Mouse (Mus musculus): ENCODE results near the gene Cav3. TPM values are rescaled to one million over a fixed set of nuclear protein-coding genes. Genes with fewer than 3 reads are reported as not detected.

The Cav3 gene
- 0.26 and 0.27 TPM in 2 replicates for polyA plus RNA-seq (2015; fragmentation: Nextera tagmentation; extraction: Ambion mirVana)

GRCm38 (mm10) chr6:112459341-112459749 is at the start of gene Cav3:
Cav3 (plus strand) TSS chr6:112459505.
- no peak for DNase-seq (ENCODE audit: low spot score)

GRCm38 (mm10) chr6:112419333-112419732 is 40.0 kb upstream of the Cav3 start:
- no peak for DNase-seq (ENCODE audit: low spot score)

DNA sequence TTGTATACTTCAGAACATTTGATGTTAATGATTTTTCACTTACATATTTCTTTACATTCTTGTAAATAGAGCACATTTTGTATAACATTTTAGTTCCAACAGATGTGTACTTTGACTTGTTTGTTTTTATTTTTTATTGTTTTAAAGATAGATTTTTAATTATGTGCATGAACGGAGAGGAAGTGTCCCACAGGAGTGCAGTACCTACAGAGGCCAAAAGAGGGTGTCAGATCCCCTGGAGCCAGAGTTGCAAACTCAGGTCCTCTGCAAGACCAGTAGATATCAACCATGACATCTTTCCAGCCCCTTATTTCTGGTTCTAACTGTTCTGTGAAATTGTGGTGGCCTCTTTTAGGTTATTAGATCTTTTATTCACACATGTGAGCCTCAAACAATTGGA is 38.4 kb upstream of the Cav3 start:
- DNase-seq (ENCODE audit: low spot score) = no peak

GRCm38 (mm10) chr6:112423746-112424501 is 35.4 kb upstream of the Cav3 start:
- no peak for DNase-seq (ENCODE audit: low spot score)

GRCm38 (mm10) chr6:112426018-112426732 is 33.1 kb upstream of the Cav3 start:
- no peak for DNase-seq (ENCODE audit: low spot score)

DNA sequence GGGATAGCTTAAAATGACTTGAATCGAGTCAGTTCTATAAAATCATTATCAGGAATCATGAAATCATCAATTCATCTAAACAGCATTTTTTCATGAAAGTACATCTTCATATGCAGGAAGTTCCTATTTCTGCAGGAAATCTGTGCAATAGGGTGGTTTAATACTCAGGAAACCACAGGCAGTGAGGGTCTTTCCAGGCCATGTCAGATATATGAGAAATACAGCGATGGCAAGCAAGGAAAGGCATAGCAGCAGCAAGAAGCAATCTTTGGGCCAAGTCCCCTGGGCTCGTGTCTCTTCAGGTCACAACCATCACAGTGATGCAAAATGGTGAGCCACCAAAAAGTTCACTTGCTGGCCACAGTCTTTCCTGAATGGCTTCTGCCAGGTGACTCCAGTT is 13.6 kb upstream of the Cav3 start:
- DNase-seq (ENCODE audit: low spot score) = no peak

- no peak for DNase-seq (ENCODE audit: low spot score)
Observed at GRCm38 (mm10) chr6:112461459-112461858, 2.2 kb downstream of the Cav3 start.

DNA sequence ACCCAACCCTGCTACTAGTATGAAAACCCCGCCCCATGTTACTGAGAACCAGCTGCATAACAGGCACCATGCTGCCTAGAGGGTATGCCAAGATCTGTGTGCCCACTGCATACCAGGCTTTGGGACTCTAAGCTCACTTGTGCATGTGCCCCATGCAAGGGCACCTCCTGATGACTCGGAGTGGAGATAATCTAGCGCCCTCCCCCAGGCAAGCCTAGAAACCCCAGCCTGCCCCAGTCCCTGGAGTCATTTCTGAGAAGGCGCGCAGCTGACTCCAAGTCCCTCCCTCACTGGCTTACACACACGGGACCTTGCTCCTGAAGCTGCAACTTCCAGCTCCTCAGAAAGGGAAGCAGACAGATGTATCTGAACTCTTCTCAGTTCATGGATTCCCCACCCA is 4.0 kb downstream of the Cav3 start:
- no peak for DNase-seq (ENCODE audit: low spot score)

DNA sequence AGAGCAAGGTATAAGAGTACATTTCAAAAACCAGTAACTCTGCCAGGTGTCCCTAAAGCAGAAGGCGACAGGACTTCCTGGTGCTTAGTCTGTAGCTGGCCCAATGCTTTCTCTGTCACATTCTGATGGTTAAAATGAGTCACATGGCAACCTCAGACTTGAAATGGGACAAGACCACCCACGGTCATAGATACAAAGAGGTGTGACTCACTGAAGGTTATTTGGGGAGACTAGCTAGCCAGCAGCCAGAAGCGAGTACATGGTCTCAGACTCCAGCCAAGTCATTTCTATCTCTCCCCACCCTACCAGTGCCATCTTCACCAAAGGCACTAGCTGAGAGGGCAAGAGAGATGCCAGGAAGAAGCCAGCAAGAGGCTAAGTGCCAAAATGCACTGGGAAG is 6.1 kb downstream of the Cav3 start:
- no peak for DNase-seq (ENCODE audit: low spot score)

DNA sequence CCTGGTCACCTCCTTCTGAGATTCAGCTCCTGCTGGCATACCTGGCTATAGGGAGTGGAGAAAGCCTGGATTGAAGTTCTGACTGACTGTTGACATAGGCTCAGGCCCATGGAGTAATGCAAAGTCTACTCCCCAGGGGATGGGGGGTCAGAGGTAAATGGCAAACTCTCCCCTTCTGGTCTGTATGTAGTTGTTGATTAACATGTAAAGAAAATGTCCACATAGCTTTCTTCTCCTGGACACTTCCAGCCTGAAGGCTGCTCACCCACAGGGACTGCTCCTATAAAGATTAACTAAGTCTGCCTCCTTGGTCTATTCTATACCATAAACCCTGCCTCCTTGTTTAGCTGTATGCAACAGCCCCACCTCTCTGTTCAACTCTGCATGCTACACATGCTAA is 6.7 kb downstream of the Cav3 start:
- no peak for DNase-seq (ENCODE audit: low spot score)

DNA sequence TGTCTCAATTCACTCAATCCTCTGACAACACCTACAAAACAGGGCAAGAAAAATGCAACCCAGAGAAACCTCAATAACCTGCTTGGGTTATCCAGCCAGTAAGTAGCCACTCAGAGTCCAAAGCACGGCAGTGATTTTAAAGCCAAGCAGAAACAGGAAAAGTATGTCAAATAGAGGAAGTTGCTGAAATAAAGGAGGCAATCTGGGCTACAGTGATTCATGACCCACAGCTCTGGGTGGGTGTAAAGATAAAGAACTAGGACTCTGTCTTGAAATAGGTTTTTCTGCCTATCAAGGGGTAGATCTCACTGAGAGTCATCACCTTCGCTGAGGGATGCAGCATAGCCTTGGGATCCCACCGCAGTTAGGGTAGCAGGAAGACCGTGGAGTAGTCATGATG is 12.3 kb downstream of the Cav3 start:
- no peak for DNase-seq (ENCODE audit: low spot score)

DNA sequence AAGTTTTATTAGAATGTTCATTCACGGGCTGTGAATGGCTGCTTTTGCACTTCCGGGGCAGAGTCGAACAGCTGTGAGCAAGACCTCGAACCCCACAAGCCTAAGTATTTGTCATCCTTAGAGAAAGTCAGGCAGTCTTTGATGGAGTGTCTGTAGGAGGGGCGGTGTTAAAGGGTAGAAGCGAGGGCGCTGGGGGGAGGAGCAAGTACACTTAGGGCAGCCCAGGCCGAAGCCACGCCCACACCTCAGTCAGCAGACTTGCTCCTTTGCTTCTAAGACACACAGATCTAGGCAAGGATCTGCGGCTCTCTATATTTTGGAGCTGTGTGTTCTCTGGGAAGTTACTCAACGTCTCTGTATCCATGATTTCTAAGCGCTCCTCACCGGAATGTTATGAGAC is 20.6 kb downstream of the Cav3 start:
- DNase-seq (ENCODE audit: low spot score) = no peak

DNA sequence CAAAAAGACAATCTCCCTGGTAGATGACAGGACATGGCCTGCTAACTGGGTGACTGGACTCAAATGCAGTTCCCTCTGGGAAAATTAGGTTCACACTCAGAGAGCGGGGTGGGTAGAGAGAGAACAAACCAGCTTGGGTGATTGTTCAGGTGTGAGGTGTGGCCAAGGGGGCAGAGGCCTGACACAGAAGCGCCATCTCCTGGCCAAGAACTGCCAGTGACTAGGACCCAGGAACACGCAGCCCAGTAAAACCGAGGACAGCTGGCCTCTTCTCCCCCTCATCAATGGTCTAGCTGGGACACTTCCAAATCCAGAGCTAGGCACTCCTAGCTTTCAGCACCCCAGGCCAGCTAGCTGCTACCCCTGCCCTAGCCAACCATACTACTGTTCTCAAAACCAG is 25.0 kb downstream of the Cav3 start:
- no peak for DNase-seq (ENCODE audit: low spot score)

- DNase-seq (ENCODE audit: low spot score) = no peak
Observed at GRCm38 (mm10) chr6:112487993-112488392, 28.7 kb downstream of the Cav3 start.

GRCm38 (mm10) chr6:112488821-112489180 is 29.5 kb downstream of the Cav3 start:
- DNase-seq (ENCODE audit: low spot score) = no peak

GRCm38 (mm10) chr6:112489181-112489909 is 30.0 kb downstream of the Cav3 start:
- no peak for DNase-seq (ENCODE audit: low spot score)

DNA sequence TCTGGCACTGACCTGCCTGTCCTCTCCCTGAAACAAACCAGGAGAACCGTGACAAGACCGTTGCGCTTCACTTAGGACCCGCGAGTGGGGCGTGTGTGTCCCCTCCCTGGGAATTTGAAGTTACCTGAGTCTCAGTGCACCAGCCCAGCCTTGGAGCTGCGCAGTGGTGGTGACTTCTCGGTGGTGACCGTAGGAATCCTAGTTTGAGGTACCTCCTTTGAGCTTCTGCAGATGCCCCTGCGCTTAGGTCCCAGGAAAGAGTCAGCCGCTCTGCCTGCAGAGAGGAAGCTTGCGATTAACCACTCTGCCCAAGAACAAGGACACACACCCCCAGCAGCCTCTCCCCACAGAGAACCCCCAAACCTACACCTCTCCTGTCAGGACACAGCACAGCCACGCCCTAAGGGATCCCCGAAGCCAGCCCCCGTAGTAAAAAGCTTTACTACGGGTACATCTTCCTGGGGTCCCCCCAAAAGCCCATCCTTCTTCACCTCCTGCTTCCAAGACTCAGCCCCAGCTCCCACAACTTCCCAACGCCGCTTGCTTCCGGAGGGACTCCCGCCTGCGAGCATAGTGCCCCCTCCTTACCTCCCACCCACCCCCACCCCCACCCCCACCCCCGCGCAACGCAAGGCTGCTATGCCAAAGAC is 30.7 kb downstream of the Cav3 start, which contains the start of gene Oxtr:
Oxtr (minus strand) TSS at position 34 of the 650 bp plus-strand sequence.
- DNase-seq (ENCODE audit: low spot score) = no peak

DNA sequence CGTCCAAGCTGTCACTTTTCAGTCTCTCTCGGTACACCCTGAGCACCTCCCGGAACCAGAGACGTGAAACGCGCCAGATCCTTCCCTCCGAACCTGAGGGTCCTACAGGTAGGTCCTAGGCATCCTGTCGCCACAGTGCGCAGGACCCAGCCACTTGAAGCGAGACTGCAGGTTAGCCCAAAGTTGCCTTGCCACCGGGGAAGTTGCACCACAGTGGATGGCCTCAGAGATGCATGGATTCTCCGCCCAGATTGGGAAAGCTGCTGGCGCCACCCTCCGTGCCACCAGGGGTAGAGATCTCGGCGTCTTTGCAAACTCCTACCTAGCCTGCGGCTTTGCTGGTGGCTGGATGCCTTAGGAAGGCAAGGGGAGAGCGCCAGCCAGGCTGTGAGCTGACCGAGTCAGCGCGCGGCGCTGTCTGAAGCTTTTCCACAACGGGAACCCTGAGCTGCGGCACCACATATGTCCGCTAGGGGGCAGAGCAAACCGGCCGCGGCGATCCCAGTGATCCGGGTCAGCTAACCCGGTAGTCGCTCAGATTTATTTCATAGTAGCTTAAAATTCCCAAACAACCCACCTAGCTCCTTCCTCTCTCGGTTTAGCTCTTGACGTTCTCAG is 31.4 kb downstream of the Cav3 start:
- DNase-seq (ENCODE audit: low spot score) = peak; percentile 45

DNA sequence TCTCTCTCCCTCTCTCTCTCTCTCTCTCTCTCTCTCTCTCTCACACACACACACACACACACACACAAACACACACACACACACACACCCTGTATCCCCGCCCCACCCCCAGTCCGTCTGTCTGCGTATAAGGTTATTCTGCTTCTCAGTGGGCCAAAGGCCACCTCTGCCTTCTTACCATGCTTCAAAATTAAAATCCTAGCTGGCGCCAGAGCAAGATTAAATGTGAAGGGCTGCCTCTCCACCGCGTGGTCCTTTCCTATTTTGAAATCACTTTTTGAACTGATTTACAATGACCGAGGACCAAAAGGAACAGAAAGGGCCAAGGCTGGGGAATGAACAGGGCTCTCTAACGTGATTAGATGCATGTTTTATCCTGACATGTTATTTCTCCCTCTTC is 32.2 kb downstream of the Cav3 start:
- no peak for DNase-seq (ENCODE audit: low spot score)

GRCm38 (mm10) chr6:112492656-112493055 is 33.4 kb downstream of the Cav3 start:
- no peak for DNase-seq (ENCODE audit: low spot score)

GRCm38 (mm10) chr6:112493371-112493770 is 34.1 kb downstream of the Cav3 start:
- DNase-seq (ENCODE audit: low spot score) = no peak

All from thymus, postnatal 0 days (tissue).